Mouse (Mus musculus): ENCODE measurements around the gene Gpatch8. TPM values are rescaled to one million over a fixed set of nuclear protein-coding genes. Genes with fewer than 3 reads are reported as not detected.

Gpatch8 gene
- polyA plus RNA-seq, 1 experiment from 2014 or later = 81.0 TPM

- H3K36me3 ChIP-seq = no peaks in the 10 kb centered on the region
- 15% methylated on average over 13 of the region's 13 CpGs for WGBS
- H3K4me3 ChIP-seq = no peak overlapping the region
- H3K4me1 ChIP-seq = peaks cover 52% of the 10 kb centered on the region
- peak overlapping the region; percentile 5 for H3K9ac ChIP-seq
- peaks cover 6% of the 10 kb centered on the region for H3K9me3 ChIP-seq
- peak; percentile 37 for ATAC-seq (ENCODE audit: low FRiP score, low read depth)
- peak overlapping the region; percentile 86 for H3K27ac ChIP-seq
- peak overlapping the region; percentile 35 for H3K4me2 ChIP-seq (replicated peaks)
- H3K27me3 ChIP-seq = no peaks in the 10 kb centered on the region
These were observed 25.9 kb upstream of the Gpatch8 start for GRCm38 (mm10) chr11:102582016-102582610.

- no peak for ATAC-seq (ENCODE audit: low FRiP score, low read depth)
- Histone ChIP-seq H3K4me1 (peaks cover 52% of the 10 kb centered on the region), H3K9ac (no peak overlapping the region; the same call in 1 of the 2 replicates), H3K27me3 (no peaks in the 10 kb centered on the region), H3K27ac (peak overlapping the region; percentile 86), H3K4me2 (replicated peaks) (peak overlapping the region; percentile 35; the same call in 1 of the 2 replicates), H3K36me3 (no peaks in the 10 kb centered on the region), H3K4me3 (no peak overlapping the region), H3K9me3 (peaks cover 2% of the 10 kb centered on the region)
- WGBS = 30% methylated on average over 11 of the region's 11 CpGs
These were observed 25.3 kb upstream of the Gpatch8 start for GRCm38 (mm10) chr11:102581281-102582015.

- H3K4me3 ChIP-seq = peak overlapping the region; percentile 41
- peaks cover 52% of the 10 kb centered on the region for H3K4me1 ChIP-seq
- peak overlapping the region; percentile 66 for H3K4me2 ChIP-seq (replicated peaks)
- no peaks in the 10 kb centered on the region for H3K27me3 ChIP-seq
- peak overlapping the region; percentile 74 for H3K9ac ChIP-seq
- 62% methylated on average over 3 of the region's 3 CpGs for WGBS
- no peaks in the 10 kb centered on the region for H3K9me3 ChIP-seq
- peak overlapping the region; percentile 92 for H3K27ac ChIP-seq
- no peaks in the 10 kb centered on the region for H3K36me3 ChIP-seq
- ATAC-seq (ENCODE audit: low FRiP score, low read depth) = no peak
These were observed 23.8 kb upstream of the Gpatch8 start for GRCm38 (mm10) chr11:102580034-102580330.

GRCm38 (mm10) chr11:102579165-102580033 is 23.2 kb upstream of the Gpatch8 start, which contains the start of gene Gm11627:
TSS of gene Gm11627 (minus strand) at chr11:102579461.
- Histone ChIP-seq H3K4me2 (replicated peaks) (peak within 1 kb of the TSS; percentile 66), H3K36me3 (no peaks in the 10 kb centered on the region), H3K4me3 (peak within 1 kb of the TSS; percentile 41), H3K4me1 (peaks cover 52% of the 10 kb centered on the region), H3K9me3 (no peaks in the 10 kb centered on the region), H3K27ac (peak within 1 kb of the TSS; percentile 92), H3K27me3 (no peaks in the 10 kb centered on the region), H3K9ac (peak within 1 kb of the TSS; percentile 74)
- WGBS = 6% methylated on average over 23 of the region's 23 CpGs
- ATAC-seq (ENCODE audit: low FRiP score, low read depth) = peak; percentile 58; the same call in 1 of the 2 replicates

GRCm38 (mm10) chr11:102578341-102579118 is 22.3 kb upstream of the Gpatch8 start:
- peaks cover 53% of the 10 kb centered on the region for H3K4me1 ChIP-seq
- H3K36me3 ChIP-seq = no peaks in the 10 kb centered on the region
- peak overlapping the region; percentile 74 for H3K9ac ChIP-seq
- H3K4me2 ChIP-seq (replicated peaks) = peak overlapping the region; percentile 66
- ATAC-seq (ENCODE audit: low FRiP score, low read depth) = peak; percentile 31; the same call in 1 of the 2 replicates
- H3K27me3 ChIP-seq = no peaks in the 10 kb centered on the region
- 10% methylated on average over 27 of the region's 27 CpGs for WGBS
- H3K27ac ChIP-seq = peak overlapping the region; percentile 92
- H3K4me3 ChIP-seq = peak overlapping the region; percentile 41
- H3K9me3 ChIP-seq = no peaks in the 10 kb centered on the region

- Histone ChIP-seq H3K9ac (no peak overlapping the region), H3K27me3 (no peaks in the 10 kb centered on the region), H3K36me3 (no peaks in the 10 kb centered on the region), H3K9me3 (no peaks in the 10 kb centered on the region), H3K4me1 (peaks cover 38% of the 10 kb centered on the region), H3K4me2 (replicated peaks) (no peak overlapping the region), H3K27ac (no peak overlapping the region), H3K4me3 (no peak overlapping the region)
- 67% methylated on average over 13 of the region's 13 CpGs for WGBS
- ATAC-seq (ENCODE audit: low FRiP score, low read depth) = no peak
These were observed 20.0 kb upstream of the Gpatch8 start for GRCm38 (mm10) chr11:102576050-102576754.

- Histone ChIP-seq H3K36me3 (no peaks in the 10 kb centered on the region), H3K4me3 (no peak overlapping the region), H3K27me3 (no peaks in the 10 kb centered on the region), H3K4me2 (replicated peaks) (no peak overlapping the region), H3K9ac (no peak overlapping the region), H3K27ac (no peak overlapping the region), H3K9me3 (no peaks in the 10 kb centered on the region), H3K4me1 (peaks cover 29% of the 10 kb centered on the region)
- 54% methylated on average over 1 of the region's 1 CpGs for WGBS
- no peak for ATAC-seq (ENCODE audit: low FRiP score, low read depth)
These were observed 18.8 kb upstream of the Gpatch8 start for GRCm38 (mm10) chr11:102575034-102575433.

GRCm38 (mm10) chr11:102572866-102573663 is 16.9 kb upstream of the Gpatch8 start:
- Histone ChIP-seq H3K4me1 (peaks cover 11% of the 10 kb centered on the region; the same call in 1 of the 2 replicates), H3K9me3 (no peaks in the 10 kb centered on the region), H3K4me3 (peak overlapping the region; percentile 37), H3K27ac (peak overlapping the region; percentile 55), H3K4me2 (replicated peaks) (peak overlapping the region; percentile 61), H3K27me3 (no peaks in the 10 kb centered on the region), H3K9ac (peak overlapping the region; percentile 57), H3K36me3 (no peaks in the 10 kb centered on the region)
- ATAC-seq (ENCODE audit: low FRiP score, low read depth) = peak; percentile 82
- WGBS = 13% methylated on average over 18 of the region's 18 CpGs

GRCm38 (mm10) chr11:102568756-102569377 is 12.7 kb upstream of the Gpatch8 start:
- no peak overlapping the region for H3K9ac ChIP-seq
- 75% methylated on average over 7 of the region's 7 CpGs for WGBS
- H3K4me2 ChIP-seq (replicated peaks) = no peak overlapping the region
- H3K4me3 ChIP-seq = no peak overlapping the region
- H3K27me3 ChIP-seq = no peaks in the 10 kb centered on the region
- peaks cover 5% of the 10 kb centered on the region; the same call in 1 of the 2 replicates for H3K4me1 ChIP-seq
- H3K27ac ChIP-seq = no peak overlapping the region
- no peak for ATAC-seq (ENCODE audit: low FRiP score, low read depth)
- no peaks in the 10 kb centered on the region for H3K36me3 ChIP-seq
- H3K9me3 ChIP-seq = no peaks in the 10 kb centered on the region

GRCm38 (mm10) chr11:102568191-102568590 is 12.0 kb upstream of the Gpatch8 start:
- ATAC-seq (ENCODE audit: low FRiP score, low read depth) = no peak
- no peak overlapping the region for H3K27ac ChIP-seq
- H3K9me3 ChIP-seq = no peaks in the 10 kb centered on the region
- no peaks in the 10 kb centered on the region for H3K27me3 ChIP-seq
- no peaks in the 10 kb centered on the region for H3K36me3 ChIP-seq
- no peak overlapping the region for H3K4me2 ChIP-seq (replicated peaks)
- 78% methylated on average over 12 of the region's 12 CpGs for WGBS
- peaks cover under 1% of the 10 kb centered on the region; the same call in 1 of the 2 replicates for H3K4me1 ChIP-seq
- no peak overlapping the region for H3K9ac ChIP-seq
- H3K4me3 ChIP-seq = no peak overlapping the region

Measured in limb, embryonic 13.5 days (tissue).